Mouse (Mus musculus) retina, postnatal 1 day (tissue): ENCODE data around the gene Esrrg.

Source experiments
- DNase-seq: peaks from one replicate; pipeline ENCODE4 v3.0.0-alpha.2; 2012

The Esrrg gene

GRCm38 (mm10) chr1:187650786-187651687 is 42.4 kb downstream of the Esrrg start:
- peak; percentile 48 for DNase-seq

GRCm38 (mm10) chr1:187651688-187652241 is 43.2 kb downstream of the Esrrg start:
- DNase-seq, result peak; percentile 69

- peak; percentile 31 for DNase-seq
Measured at GRCm38 (mm10) chr1:187652445-187652844, 43.9 kb downstream of the Esrrg start.

GRCm38 (mm10) chr1:187653390-187653789 is 44.8 kb downstream of the Esrrg start:
- DNase-seq, result no peak

- DNase-seq, result no peak
Measured at GRCm38 (mm10) chr1:187660963-187661362, 52.4 kb downstream of the Esrrg start.

DNA sequence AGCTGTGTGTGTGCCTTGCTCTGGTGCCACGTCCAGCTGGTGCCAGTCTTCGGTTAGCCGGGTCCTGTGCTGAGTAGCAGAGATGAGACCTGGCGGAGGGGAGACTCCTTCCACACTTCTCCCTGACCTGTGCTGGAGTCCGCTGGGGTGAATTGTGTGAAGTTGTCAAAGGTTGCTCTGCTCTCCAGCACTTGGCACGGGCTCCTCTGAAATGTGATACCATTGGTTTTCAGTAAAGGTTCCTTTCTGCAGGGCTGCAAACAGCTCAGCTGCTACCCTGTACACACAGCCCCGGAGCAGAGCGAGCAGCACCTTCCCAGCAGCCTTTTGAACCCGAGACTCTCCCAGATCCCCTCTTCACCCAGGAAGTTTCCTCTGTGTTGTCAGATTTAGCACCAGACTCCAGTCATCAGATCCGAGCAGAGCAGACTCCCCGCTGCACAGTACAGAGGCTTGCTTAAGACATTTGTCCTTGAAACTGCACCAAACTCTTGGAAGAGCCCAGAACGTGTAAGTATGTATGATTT is 53.6 kb downstream of the Esrrg start:
- DNase-seq, result no peak

- peak; percentile 43 for DNase-seq
Measured at GRCm38 (mm10) chr1:187663376-187663775, 54.8 kb downstream of the Esrrg start.

DNA sequence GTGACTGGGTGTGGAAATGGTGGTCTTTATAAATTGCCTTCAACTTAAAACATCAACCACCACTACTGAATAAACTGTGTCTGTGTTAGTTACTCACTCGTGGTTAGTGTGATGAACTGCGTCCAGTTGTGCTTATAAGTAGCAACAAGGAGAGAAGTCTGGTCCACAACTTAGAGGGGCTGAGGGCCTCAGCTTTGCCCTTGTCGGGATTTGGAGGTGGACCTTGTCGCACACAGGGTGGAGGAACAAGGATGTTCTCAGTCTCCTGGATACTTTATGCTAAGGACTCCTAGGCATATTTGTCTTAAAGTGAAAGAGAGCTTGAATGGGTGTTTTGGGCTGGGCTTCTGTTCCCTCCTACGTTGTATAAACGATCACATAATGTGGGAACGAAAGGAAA is 55.7 kb downstream of the Esrrg start:
- DNase-seq, result no peak

DNA sequence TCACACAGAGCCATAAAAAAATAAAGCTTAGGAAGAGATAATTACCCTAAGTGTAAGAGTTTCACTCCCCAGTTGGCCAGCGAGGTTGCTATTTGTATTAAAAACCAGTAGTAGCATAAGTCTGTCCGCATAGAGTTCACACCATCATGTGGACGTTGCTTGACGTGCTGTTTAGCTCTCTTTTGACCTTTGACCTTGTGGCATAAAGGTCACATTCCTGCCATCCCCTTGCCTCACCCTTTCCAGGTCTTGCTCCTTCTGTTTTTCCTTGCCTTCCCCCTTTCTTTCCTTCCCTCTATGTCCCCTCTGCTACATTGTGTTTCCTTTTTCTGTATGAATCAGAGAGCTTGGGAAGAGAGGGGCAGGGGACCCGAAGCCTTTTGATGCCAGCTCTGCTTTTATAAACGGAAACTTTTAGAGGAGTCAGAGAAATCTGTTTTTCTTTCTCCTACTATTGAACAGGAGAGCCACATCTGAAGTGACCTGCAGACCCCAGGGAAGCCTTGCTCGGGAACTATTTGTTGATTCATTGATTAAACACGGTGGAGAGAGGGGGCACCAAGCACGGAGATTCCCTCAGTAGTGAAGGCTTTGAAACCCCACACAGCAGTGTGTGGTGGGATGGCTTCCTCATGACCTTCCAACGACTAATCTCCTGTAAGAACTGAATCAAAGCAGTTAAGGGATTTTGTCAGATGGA is 57.5 kb downstream of the Esrrg start:
- DNase-seq, result no peak

- DNase-seq, result no peak
Measured at GRCm38 (mm10) chr1:187669746-187670145, 61.2 kb downstream of the Esrrg start.

DNA sequence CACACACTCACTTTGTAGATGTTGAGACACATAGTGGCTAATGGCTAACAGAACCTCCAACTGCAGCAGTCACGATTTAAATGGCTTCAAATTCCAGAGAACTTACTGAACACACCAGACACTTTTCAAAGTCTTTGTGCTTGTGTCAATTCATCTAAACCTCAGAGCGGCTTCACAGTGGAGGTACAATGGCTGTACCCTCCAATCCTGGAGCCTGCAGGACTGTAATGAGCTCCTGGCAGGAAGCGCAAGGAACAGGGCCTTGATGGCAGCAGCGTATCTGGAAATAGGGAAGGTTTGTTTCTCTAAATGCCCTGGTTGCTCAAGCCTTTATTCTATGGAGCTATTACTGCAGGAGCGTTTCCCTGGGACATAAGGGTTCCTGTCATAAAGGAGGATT is 63.9 kb downstream of the Esrrg start:
- no peak for DNase-seq

- DNase-seq, result no peak
Measured at GRCm38 (mm10) chr1:187674771-187675186, 66.2 kb downstream of the Esrrg start.

DNA sequence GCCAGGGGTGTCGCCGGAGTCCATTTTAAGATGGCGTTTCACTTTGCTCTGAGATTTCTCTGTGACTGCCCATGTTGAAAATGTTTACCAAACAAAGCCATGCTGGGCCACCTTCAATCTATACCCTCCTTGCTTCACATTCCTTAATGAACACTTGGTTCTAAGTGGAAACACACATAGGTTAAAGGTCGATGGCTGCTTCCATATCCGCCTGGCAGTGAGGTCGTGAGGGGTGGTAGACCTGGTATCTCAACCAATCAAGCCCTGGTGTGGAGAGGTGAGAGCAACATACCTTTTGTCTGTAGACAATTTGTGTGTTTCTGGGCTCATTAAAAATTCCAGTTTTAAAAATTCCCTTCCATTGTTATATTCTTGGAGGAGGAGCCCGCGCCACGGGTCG is 68.0 kb downstream of the Esrrg start:
- DNase-seq, result no peak

DNA sequence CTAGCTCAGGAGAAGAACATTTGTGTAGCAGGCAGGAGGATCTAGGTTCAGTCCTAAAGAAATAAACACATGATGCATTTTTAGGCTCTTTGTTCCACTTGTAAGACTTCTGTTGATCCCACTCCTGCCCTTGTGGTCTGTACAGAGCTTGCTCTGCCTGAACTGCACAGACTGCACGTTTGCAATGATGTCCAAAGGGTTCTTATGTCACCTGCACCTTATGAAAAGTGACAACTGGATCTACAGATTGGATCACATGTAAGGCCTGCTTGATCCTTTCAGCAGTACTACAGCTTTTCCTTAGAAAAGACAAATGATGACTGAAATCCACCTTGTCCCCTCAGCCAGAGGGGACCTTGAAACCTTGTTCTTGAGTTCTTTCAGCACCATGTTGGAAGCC is 70.7 kb downstream of the Esrrg start:
- no peak for DNase-seq

- DNase-seq, result peak; percentile 26
Measured at GRCm38 (mm10) chr1:187684519-187684918, 75.9 kb downstream of the Esrrg start.

- no peak for DNase-seq
Measured at GRCm38 (mm10) chr1:187691846-187692525, 83.4 kb downstream of the Esrrg start.

GRCm38 (mm10) chr1:187694865-187695264 is 86.3 kb downstream of the Esrrg start:
- DNase-seq, result peak; percentile 17

DNA sequence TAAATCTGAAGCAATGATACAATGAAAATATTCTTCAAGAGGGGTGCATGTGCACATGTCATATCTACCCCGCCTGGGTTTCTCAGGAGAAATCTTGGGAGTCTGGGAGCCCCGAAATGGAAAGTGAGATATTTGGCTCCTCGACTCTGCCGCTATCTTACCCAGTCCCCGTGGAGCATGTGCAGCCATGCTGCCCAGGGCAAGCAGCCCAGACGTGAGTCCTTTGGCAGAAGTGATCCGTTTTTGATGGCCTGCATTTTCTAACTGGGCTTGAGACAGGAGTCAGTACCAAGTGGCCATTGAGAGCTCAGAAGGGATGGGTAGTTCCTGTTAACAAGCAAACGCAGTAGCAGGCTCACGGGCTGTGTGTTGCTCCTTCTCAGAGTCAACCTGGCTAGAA is 89.6 kb downstream of the Esrrg start:
- no peak for DNase-seq

DNA sequence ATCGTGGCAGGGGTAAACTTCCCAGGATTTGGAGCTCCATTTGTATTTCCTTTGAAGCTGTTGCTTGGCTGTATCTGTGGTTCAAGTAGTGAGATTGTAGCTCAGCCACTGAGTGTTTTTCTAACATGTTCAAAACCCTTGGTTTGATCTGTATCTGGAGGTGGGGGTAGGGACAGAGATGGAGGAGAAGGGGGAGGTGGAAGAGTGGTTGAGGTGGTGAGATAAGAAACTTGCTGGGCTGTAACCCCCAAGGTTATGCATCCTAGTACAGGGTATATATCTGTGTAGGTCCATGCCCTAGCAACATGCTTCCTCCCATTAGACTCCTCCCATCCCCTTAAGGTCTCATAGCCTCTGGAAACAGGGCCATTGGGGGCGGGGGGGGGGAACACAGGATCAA is 92.4 kb downstream of the Esrrg start:
- no peak for DNase-seq

DNA sequence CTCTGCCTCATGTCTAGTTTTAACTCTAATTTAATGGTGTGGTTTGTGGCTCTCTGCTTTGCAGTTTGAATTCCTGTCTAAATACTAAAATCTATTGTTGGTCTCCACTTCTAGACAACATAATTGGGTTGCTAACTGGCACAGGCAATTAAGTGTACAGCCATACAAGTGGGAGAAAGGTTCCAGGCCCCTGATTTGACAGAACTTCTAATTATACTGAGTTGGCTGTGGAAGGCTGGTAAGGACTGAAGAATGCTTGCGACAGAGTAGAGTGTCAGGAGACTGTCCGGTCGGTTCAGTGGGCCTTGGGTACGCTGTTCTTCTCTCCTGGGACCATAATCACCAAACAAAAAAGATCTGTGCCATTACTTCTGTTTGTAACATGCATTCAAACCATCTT is 96.3 kb downstream of the Esrrg start:
- DNase-seq, result no peak

GRCm38 (mm10) chr1:187705348-187705747 is 96.8 kb downstream of the Esrrg start:
- no peak for DNase-seq

- DNase-seq, result no peak
Measured at GRCm38 (mm10) chr1:187706046-187706445, 97.5 kb downstream of the Esrrg start.

GRCm38 (mm10) chr1:187707176-187707575 is 98.6 kb downstream of the Esrrg start:
- DNase-seq, result no peak
